Mouse (Mus musculus) megakaryocyte progenitor cell, adult 5-6 weeks (primary cell): ENCODE data around the gene Tnfaip8l2. TPM values are rescaled to one million over a fixed set of nuclear protein-coding genes. Genes with fewer than 3 reads are reported as not detected.
A peak's percentile ranks its signal among the peaks of the same experiment; 100 is the strongest.
"Not testable (repeated sequence)": the region's sequence is repeated elsewhere in the genome, so short reads cannot be mapped to it uniquely, and the experiment has no call there.

Experiments
- ATAC-seq: replicated peaks from 2 replicates; pipeline ENCODE4 v1.8.0; 2016; ENCODE audit warnings: mild to moderate bottlenecking, moderate TSS enrichment, inconsistent platforms; ENCODE audit not compliant: poor library complexity
- total RNA-seq, 2 experiments: library from RNA; stranded (forward) in 1 of 2; stranded (reverse) in 1 of 2; fragments of 157-497, 149-512 nt in 1 of 2; fragments of 200-1000 nt in 1 of 2; gene quantifications; 2 replicates each; pipeline versions ENCODE4 v1.2.3 to v1.2.4; 2015 to 2017

Tnfaip8l2 gene
- total RNA-seq, 2 experiments from 2014 or later, result 17.9 to 25.1 TPM

DNA sequence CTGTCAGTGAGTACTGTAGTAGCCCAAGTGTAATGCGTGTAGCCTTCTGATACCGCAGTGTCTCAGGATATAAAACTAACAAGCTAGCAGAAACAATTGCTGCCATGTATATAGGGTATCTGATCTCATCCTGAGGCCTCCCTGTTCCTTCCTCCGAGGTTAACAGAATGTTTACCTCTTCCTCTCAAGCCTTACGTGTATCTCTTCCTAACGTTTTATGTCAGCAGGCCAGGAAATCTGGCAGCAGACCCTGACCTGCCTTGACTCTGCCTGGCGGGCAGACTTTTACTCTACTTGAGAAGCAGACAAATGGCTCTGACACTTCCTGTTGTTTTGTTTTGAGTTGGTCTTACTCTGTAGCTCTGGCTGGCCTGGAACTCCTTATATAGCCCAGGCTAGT lies 20.6 kb downstream of the Tnfaip8l2 start:
- ATAC-seq, result no peak

DNA sequence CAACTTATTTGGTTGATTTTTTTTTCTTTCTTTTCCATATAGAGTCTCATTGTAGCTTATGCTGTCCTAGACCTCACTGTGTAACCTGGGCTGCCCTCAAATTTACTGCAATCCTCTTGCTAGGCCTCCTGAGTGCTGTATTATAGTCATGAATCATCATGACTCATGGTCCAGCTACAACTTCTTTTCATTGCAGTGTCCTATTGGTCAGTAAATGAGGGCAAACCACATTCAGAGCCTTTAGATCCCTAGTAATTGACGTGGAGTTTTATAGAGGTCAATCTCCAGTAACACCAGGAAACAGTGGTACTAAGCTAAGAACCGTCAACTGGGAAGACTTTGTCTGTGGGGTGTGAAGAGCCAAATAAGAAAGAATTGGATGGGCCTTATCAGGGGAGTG lies 24.4 kb downstream of the Tnfaip8l2 start:
- no peak for ATAC-seq

GRCm38 (mm10) chr3:95112760-95113159 lies 29.4 kb downstream of the Tnfaip8l2 start:
- ATAC-seq, result no peak

- ATAC-seq, result peak; percentile 84
Measured at GRCm38 (mm10) chr3:95110911-95111726, 31.0 kb downstream of the Tnfaip8l2 start, which contains the start of gene Vps72. Vps72 (plus strand) TSS chr3:95111022.

GRCm38 (mm10) chr3:95107898-95108297 lies 34.3 kb downstream of the Tnfaip8l2 start:
- no peak for ATAC-seq

GRCm38 (mm10) chr3:95107308-95107707 lies 34.9 kb downstream of the Tnfaip8l2 start:
- ATAC-seq, result not testable (repeated sequence)

GRCm38 (mm10) chr3:95106338-95107117 lies 35.6 kb downstream of the Tnfaip8l2 start, which contains the start of gene Pip5k1a:
Pip5k1a (minus strand) TSS chr3:95106930.
- ATAC-seq, result peak; percentile 73

GRCm38 (mm10) chr3:95105586-95106337 lies 36.4 kb downstream of the Tnfaip8l2 start:
- ATAC-seq, result peak; percentile 35; the same call in 1 of the 2 replicates

DNA sequence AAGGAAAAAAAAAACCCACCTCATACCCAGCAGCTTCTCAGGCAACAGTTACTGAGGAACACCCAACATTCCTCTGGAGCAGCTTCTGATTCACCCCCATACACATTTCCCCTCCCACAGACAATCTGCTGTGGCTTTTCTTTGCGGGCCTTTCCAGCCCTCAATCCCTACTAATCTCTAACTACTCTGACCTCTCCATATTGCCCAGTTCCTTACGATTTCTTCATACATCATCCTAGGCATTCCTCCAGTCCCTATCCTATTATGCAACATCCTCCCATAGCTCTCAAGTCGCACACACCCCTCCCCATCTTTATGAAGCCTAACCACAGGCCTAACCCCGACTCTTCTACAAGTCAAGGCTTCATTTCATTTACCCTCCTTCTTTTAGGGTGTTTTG lies 37.0 kb downstream of the Tnfaip8l2 start:
- no peak for ATAC-seq

DNA sequence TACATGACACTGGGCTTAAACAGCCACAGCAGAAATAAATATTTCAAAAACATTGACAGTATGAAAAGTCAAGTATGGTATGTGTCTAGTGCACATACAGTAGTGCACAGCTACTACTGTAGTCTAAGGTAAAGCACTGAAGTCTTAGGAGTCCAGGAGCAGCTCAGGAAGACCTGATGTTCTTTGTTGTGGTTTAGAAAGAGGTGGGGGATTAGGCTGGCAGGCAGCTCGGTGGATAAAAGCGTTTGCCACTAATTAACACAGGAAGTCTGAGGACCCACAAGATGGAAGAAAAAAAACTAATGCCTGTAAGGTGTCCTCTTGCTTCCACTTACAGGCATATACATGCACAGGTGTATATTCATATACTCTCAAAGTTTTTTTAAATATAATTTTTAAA lies 41.3 kb downstream of the Tnfaip8l2 start:
- no peak for ATAC-seq

Other genes starting within 250 kb of the Tnfaip8l2 start
- 27.3 and 28.8 TPM in 2 replicates for gene Selenbp1, start 209.3 kb downstream of the Tnfaip8l2 start, total RNA-seq (2015)
- 28.2 and 38.5 TPM in 2 replicates for gene Selenbp1, start 209.3 kb downstream of the Tnfaip8l2 start, total RNA-seq (2017)
- 18.0 and 20.3 TPM in 2 replicates for gene Rfx5, start 188.3 kb downstream of the Tnfaip8l2 start, total RNA-seq (2015)
- 16.2 and 20.3 TPM in 2 replicates for gene Rfx5, start 188.3 kb downstream of the Tnfaip8l2 start, total RNA-seq (2017)
- gene Pi4kb, start 167.6 kb downstream of the Tnfaip8l2 start, total RNA-seq (2015), result 21.2 and 23.5 TPM in 2 replicates
- gene Pi4kb, start 167.6 kb downstream of the Tnfaip8l2 start, total RNA-seq (2017), result 24.0 and 24.5 TPM in 2 replicates
- 15.8 and 21.5 TPM in 2 replicates for gene Zfp687, start 126.9 kb downstream of the Tnfaip8l2 start, total RNA-seq (2015)
- gene Zfp687, start 126.9 kb downstream of the Tnfaip8l2 start, total RNA-seq (2017), result 19.6 and 21.3 TPM in 2 replicates
- 91.5 and 116 TPM in 2 replicates for gene Psmd4, start 99.7 kb downstream of the Tnfaip8l2 start, total RNA-seq (2015)
- gene Psmd4, start 99.7 kb downstream of the Tnfaip8l2 start, total RNA-seq (2017), result 233 and 245 TPM in 2 replicates
- 16.3 and 21.0 TPM in 2 replicates for gene Pip5k1a, start 35.4 kb downstream of the Tnfaip8l2 start, total RNA-seq (2015)
- gene Pip5k1a, start 35.4 kb downstream of the Tnfaip8l2 start, total RNA-seq (2017), result 15.5 and 21.8 TPM in 2 replicates
- gene Vps72, start 31.3 kb downstream of the Tnfaip8l2 start, total RNA-seq (2015), result 40.4 and 47.6 TPM in 2 replicates
- 97.9 and 124 TPM in 2 replicates for gene Vps72, start 31.3 kb downstream of the Tnfaip8l2 start, total RNA-seq (2017)
- gene Tmod4, start 17.9 kb downstream of the Tnfaip8l2 start, total RNA-seq (2015), result 1.1 and 2.6 TPM in 2 replicates
- 2.3 and 2.5 TPM in 2 replicates for gene Tmod4, start 17.9 kb downstream of the Tnfaip8l2 start, total RNA-seq (2017)
- gene Scnm1, start 8.3 kb downstream of the Tnfaip8l2 start, total RNA-seq (2015), result 43.4 and 45.8 TPM in 2 replicates
- 66.0 and 85.7 TPM in 2 replicates for gene Scnm1, start 8.3 kb downstream of the Tnfaip8l2 start, total RNA-seq (2017)
- gene Lysmd1, start 8.3 kb downstream of the Tnfaip8l2 start, total RNA-seq (2015), result 3.1 and 3.6 TPM in 2 replicates
- gene Lysmd1, start 8.3 kb downstream of the Tnfaip8l2 start, total RNA-seq (2017), result 3.8 and 4.3 TPM in 2 replicates
- 0.05 and 0.07 TPM in 2 replicates for gene Sema6c, start 18.1 kb upstream of the Tnfaip8l2 start, total RNA-seq (2015)
- not detected in 2 replicates for gene Sema6c, start 18.1 kb upstream of the Tnfaip8l2 start, total RNA-seq (2017)
- 28.5 and 29.3 TPM in 2 replicates for gene Gabpb2, start 75.6 kb upstream of the Tnfaip8l2 start, total RNA-seq (2015)
- gene Gabpb2, start 75.6 kb upstream of the Tnfaip8l2 start, total RNA-seq (2017), result 43.1 and 57.7 TPM in 2 replicates
- gene Cdc42se1, start 86.4 kb upstream of the Tnfaip8l2 start, total RNA-seq (2015), result 56.2 and 56.7 TPM in 2 replicates
- 52.5 and 60.3 TPM in 2 replicates for gene Cdc42se1, start 86.4 kb upstream of the Tnfaip8l2 start, total RNA-seq (2017)
- 4.6 and 5.8 TPM in 2 replicates for gene Mllt11, start 89.8 kb upstream of the Tnfaip8l2 start, total RNA-seq (2015)
- 4.9 and 5.5 TPM in 2 replicates for gene Mllt11, start 89.8 kb upstream of the Tnfaip8l2 start, total RNA-seq (2017)
- 1.0 and 1.4 TPM in 2 replicates for gene Gm128, start 99.2 kb upstream of the Tnfaip8l2 start, total RNA-seq (2015)
- gene Gm128, start 99.2 kb upstream of the Tnfaip8l2 start, total RNA-seq (2017), result 0.34 and 0.46 TPM in 2 replicates
- gene Bnipl, start 108.8 kb upstream of the Tnfaip8l2 start, total RNA-seq (2015), result not detected in 2 replicates
- gene Bnipl, start 108.8 kb upstream of the Tnfaip8l2 start, total RNA-seq (2017), result not detected in 2 replicates
- gene Mindy1, start 139.0 kb upstream of the Tnfaip8l2 start, total RNA-seq (2015), result 30.9 and 33.2 TPM in 2 replicates
- gene Mindy1, start 139.0 kb upstream of the Tnfaip8l2 start, total RNA-seq (2017), result 22.7 and 23.6 TPM in 2 replicates
- gene Prune1, start 139.7 kb upstream of the Tnfaip8l2 start, total RNA-seq (2015), result 14.8 and 15.2 TPM in 2 replicates
- 7.8 and 11.8 TPM in 2 replicates for gene Prune1, start 139.7 kb upstream of the Tnfaip8l2 start, total RNA-seq (2017)
- gene Anxa9, start 164.8 kb upstream of the Tnfaip8l2 start, total RNA-seq (2015), result 11.2 and 15.9 TPM in 2 replicates
- 5.5 and 7.0 TPM in 2 replicates for gene Anxa9, start 164.8 kb upstream of the Tnfaip8l2 start, total RNA-seq (2017)
- gene Cers2, start 172.4 kb upstream of the Tnfaip8l2 start, total RNA-seq (2015), result 193 and 203 TPM in 2 replicates
- 91.3 and 98.4 TPM in 2 replicates for gene Cers2, start 172.4 kb upstream of the Tnfaip8l2 start, total RNA-seq (2017)
- gene Setdb1, start 214.8 kb upstream of the Tnfaip8l2 start, total RNA-seq (2015), result 37.0 and 37.8 TPM in 2 replicates
- gene Setdb1, start 214.8 kb upstream of the Tnfaip8l2 start, total RNA-seq (2017), result 31.5 and 34.7 TPM in 2 replicates